Mouse (Mus musculus): Measurements from ENCODE around the gene Olfr68. TPM values are rescaled to one million over a fixed set of nuclear protein-coding genes. Genes with fewer than 3 reads are reported as not detected.
"Not testable (repeated sequence)": the region's sequence is repeated elsewhere in the genome, so short reads cannot be mapped to it uniquely, and the experiment has no call there.

Gene Olfr68
- not detected in 2 replicates for polyA plus RNA-seq (2012; rRNA removed)

- TF ChIP-seq POLR2A (IDR thresholded peaks at IDR 0.05; ENCODE audit: borderline replicate concordance, extremely low read depth, insufficient read depth, insufficient read length, poor library complexity, severe bottlenecking) = no peak
- no peak for TF ChIP-seq CTCF (IDR thresholded peaks at IDR 0.05; ENCODE audit: borderline replicate concordance, extremely low read depth, insufficient read depth, insufficient read length)
- DNase-seq (ENCODE audit: low read depth) = no peak
These were observed at the start of gene Olfr68 for GRCm38 (mm10) chr7:103779598-103779997. Gene Olfr68 (minus strand): TSS chr7:103779698.

GRCm38 (mm10) chr7:103827808-103828207, 48.3 kb upstream of the Olfr68 start, which contains the start of gene Hbb-bs:
Gene Hbb-bs (minus strand): TSS chr7:103828096.
- DNase-seq (ENCODE audit: low read depth) = no peak
- TF ChIP-seq CTCF (IDR thresholded peaks at IDR 0.05; ENCODE audit: borderline replicate concordance, extremely low read depth, insufficient read depth, insufficient read length) (no peak), POLR2A (IDR thresholded peaks at IDR 0.05; ENCODE audit: borderline replicate concordance, extremely low read depth, insufficient read depth, insufficient read length, poor library complexity, severe bottlenecking) (no peak)

- DNase-seq (ENCODE audit: low read depth) = not testable (repeated sequence)
These were observed 47.6 kb upstream of the Olfr68 start for GRCm38 (mm10) chr7:103827139-103827538.

GRCm38 (mm10) chr7:103826255-103826887, 46.9 kb upstream of the Olfr68 start:
- no peak for DNase-seq (ENCODE audit: low read depth)
- TF ChIP-seq CTCF (IDR thresholded peaks at IDR 0.05; ENCODE audit: borderline replicate concordance, extremely low read depth, insufficient read depth, insufficient read length) (no peak), POLR2A (IDR thresholded peaks at IDR 0.05; ENCODE audit: borderline replicate concordance, extremely low read depth, insufficient read depth, insufficient read length, poor library complexity, severe bottlenecking) (no peak)

- no peak for DNase-seq (ENCODE audit: low read depth)
- no peak for TF ChIP-seq POLR2A (IDR thresholded peaks at IDR 0.05; ENCODE audit: borderline replicate concordance, extremely low read depth, insufficient read depth, insufficient read length, poor library complexity, severe bottlenecking)
- TF ChIP-seq CTCF (IDR thresholded peaks at IDR 0.05; ENCODE audit: borderline replicate concordance, extremely low read depth, insufficient read depth, insufficient read length) = no peak
These were observed 46.2 kb upstream of the Olfr68 start for GRCm38 (mm10) chr7:103825536-103826254.

- no peak for TF ChIP-seq POLR2A (IDR thresholded peaks at IDR 0.05; ENCODE audit: borderline replicate concordance, extremely low read depth, insufficient read depth, insufficient read length, poor library complexity, severe bottlenecking)
- TF ChIP-seq CTCF (IDR thresholded peaks at IDR 0.05; ENCODE audit: borderline replicate concordance, extremely low read depth, insufficient read depth, insufficient read length) = no peak
- DNase-seq (ENCODE audit: low read depth) = no peak
These were observed 45.1 kb upstream of the Olfr68 start for GRCm38 (mm10) chr7:103824597-103824996.

GRCm38 (mm10) chr7:103815085-103815484, 35.6 kb upstream of the Olfr68 start:
- DNase-seq (ENCODE audit: low read depth) = not testable (repeated sequence)

- DNase-seq (ENCODE audit: low read depth) = no peak
- TF ChIP-seq POLR2A (IDR thresholded peaks at IDR 0.05; ENCODE audit: borderline replicate concordance, extremely low read depth, insufficient read depth, insufficient read length, poor library complexity, severe bottlenecking) (no peak), CTCF (IDR thresholded peaks at IDR 0.05; ENCODE audit: borderline replicate concordance, extremely low read depth, insufficient read depth, insufficient read length) (no peak)
These were observed 34.3 kb upstream of the Olfr68 start, which contains the start of gene Hbb-bt for GRCm38 (mm10) chr7:103813766-103814165. Gene Hbb-bt (minus strand): TSS chr7:103813996.

GRCm38 (mm10) chr7:103813152-103813551, 33.7 kb upstream of the Olfr68 start:
- not testable (repeated sequence) for DNase-seq (ENCODE audit: low read depth)

- TF ChIP-seq POLR2A (IDR thresholded peaks at IDR 0.05; ENCODE audit: borderline replicate concordance, extremely low read depth, insufficient read depth, insufficient read length, poor library complexity, severe bottlenecking) (no peak), CTCF (IDR thresholded peaks at IDR 0.05; ENCODE audit: borderline replicate concordance, extremely low read depth, insufficient read depth, insufficient read length) (no peak)
- no peak for DNase-seq (ENCODE audit: low read depth)
These were observed 32.7 kb upstream of the Olfr68 start for GRCm38 (mm10) chr7:103812174-103812573.

GRCm38 (mm10) chr7:103811223-103811845, 31.8 kb upstream of the Olfr68 start:
- no peak for DNase-seq (ENCODE audit: low read depth)

GRCm38 (mm10) chr7:103810746-103811145, 31.2 kb upstream of the Olfr68 start:
- no peak for TF ChIP-seq CTCF (IDR thresholded peaks at IDR 0.05; ENCODE audit: borderline replicate concordance, extremely low read depth, insufficient read depth, insufficient read length)
- TF ChIP-seq POLR2A (IDR thresholded peaks at IDR 0.05; ENCODE audit: borderline replicate concordance, extremely low read depth, insufficient read depth, insufficient read length, poor library complexity, severe bottlenecking) = no peak
- no peak for DNase-seq (ENCODE audit: low read depth)

More at GRCm38 (mm10) chr7:103811223-103811845, 31.8 kb upstream of the Olfr68 start:
- TF ChIP-seq CTCF (IDR thresholded peaks at IDR 0.05; ENCODE audit: borderline replicate concordance, extremely low read depth, insufficient read depth, insufficient read length) (no peak), POLR2A (IDR thresholded peaks at IDR 0.05; ENCODE audit: borderline replicate concordance, extremely low read depth, insufficient read depth, insufficient read length, poor library complexity, severe bottlenecking) (no peak)

Measured in brain, embryonic 14.5 days (tissue).